Mouse (Mus musculus) B cell, adult 67 days (primary cell): ENCODE measurements around the gene Gas2l3. TPM values are rescaled to one million over a fixed set of nuclear protein-coding genes. Genes with fewer than 3 reads are reported as not detected.

Source experiments
- total RNA-seq, 2 experiments: library from RNA; stranded (reverse); gene quantifications; 4 replicates each; pipeline ENCODE4 v1.2.4; 2023

Gene Gas2l3
- 1 to 10 TPM; 1.6 to 5.3 TPM for total RNA-seq

GRCm38 (mm10) chr10:89443623-89444151 is at the start of gene Gas2l3:
Gas2l3 (minus strand) TSS chr10:89443967.

Other genes starting within 250 kb of the Gas2l3 start
- not detected for gene Ano4, start 99.2 kb downstream of the Gas2l3 start, total RNA-seq
- not detected for gene Nr1h4, start 89.6 kb upstream of the Gas2l3 start, total RNA-seq
- not detected for gene Slc17a8, start 177.3 kb upstream of the Gas2l3 start, total RNA-seq
- gene Scyl2, start 242.3 kb upstream of the Gas2l3 start, total RNA-seq: 10 to 100 TPM; 36.0 to 37.1 TPM